ENCODE assay signal across 27 mouse cellular contexts in genomic region chr3:108917986-108918385, GRCm38 (mm10). TPM values are rescaled to one million over a fixed set of nuclear protein-coding genes. Genes with fewer than 3 reads are reported as not detected.
"Had no signal": no experiment of that assay in that cellular context is flagged by ENCODE, and none has a peak within 500 bp of the region (broad histone marks: within the 10 kb centered on the region; RNA-seq: fewer than 3 reads in every experiment).

No protein-coding gene starts in this region.

- H3K4me1 ChIP-seq: midbrain, embryonic 12.5 days; neural tube, embryonic 13.5 days; neural tube, embryonic 15.5 days; stomach, embryonic 15.5 days had no signal

- H3K27ac ChIP-seq: midbrain, embryonic 10.5 days; midbrain, embryonic 12.5 days; neural tube, embryonic 13.5 days; neural tube, embryonic 15.5 days; stomach, embryonic 15.5 days; stomach, postnatal 0 days had no signal

- H3K27me3 ChIP-seq: midbrain, embryonic 12.5 days; neural tube, embryonic 13.5 days; neural tube, embryonic 15.5 days; stomach, embryonic 15.5 days had no signal

- H3K4me3 ChIP-seq: midbrain, embryonic 10.5 days; midbrain, embryonic 12.5 days; myocyte; neural tube, embryonic 13.5 days; neural tube, embryonic 15.5 days; stomach, embryonic 15.5 days had no signal

- DNase-seq: lung, adult 18-20 months; lung, embryonic 14.5 days; lung, postnatal 10 days; lung, postnatal 4 days; midbrain, embryonic 14.5 days; retina, postnatal 1 day; right cerebral cortex, adult 18-20 months; right cerebral cortex, postnatal 25 days; right cerebral cortex, postnatal 4 days; thymus, adult 18-20 months; thymus, postnatal 14 days; thymus, postnatal 36 days had no signal

RNA-seq across cellular contexts. Expression of gene Henmt1, which starts 21.7 kb away (rescaled TPM):
- total RNA-seq: megakaryocyte-erythroid progenitor cell, adult 5-6 weeks had no signal
- polyA plus RNA-seq: liver, embryonic 16.5 days; myocyte had no signal

RNA-seq across cellular contexts. Expression of gene Gm9857, which starts 22.3 kb away (rescaled TPM):
- total RNA-seq: megakaryocyte, adult 5-6 weeks; megakaryocyte-erythroid progenitor cell, adult 5-6 weeks had no signal
- polyA plus RNA-seq: liver, embryonic 16.5 days; lung, embryonic 14.5 days; lung, embryonic 16.5 days; midbrain, embryonic 10.5 days; midbrain, embryonic 12.5 days; midbrain, embryonic 14.5 days; midbrain, embryonic 16.5 days; myocyte; neural tube, embryonic 11.5 days; neural tube, embryonic 13.5 days; neural tube, embryonic 15.5 days; spleen, adult 2 months; stomach, postnatal 0 days; thymus, postnatal 0 days had no signal

RNA-seq across cellular contexts. Expression of gene Fndc7, which starts 28.2 kb away (rescaled TPM):
- total RNA-seq: megakaryocyte-erythroid progenitor cell, adult 5-6 weeks had no signal
- polyA plus RNA-seq: midbrain, embryonic 12.5 days; midbrain, embryonic 14.5 days; neural tube, embryonic 11.5 days; neural tube, embryonic 13.5 days had no signal
